Mouse (Mus musculus): ENCODE results near the gene Mettl14.

Gene Mettl14

GRCm38 (mm10) chr3:123321612-123322011 is 64.3 kb downstream of the Mettl14 start:
- DNase-seq (ENCODE audit: low read depth, low spot score): no peak

- DNase-seq (ENCODE audit: low read depth, low spot score): no peak
Observed at GRCm38 (mm10) chr3:123320341-123320740, 65.6 kb downstream of the Mettl14 start.

All from forelimb bud, embryonic 11.5 days (tissue).